Mouse (Mus musculus) forebrain, embryonic 11.5 days (tissue): Measurements from ENCODE around the gene Wnt2. TPM values are rescaled to one million over a fixed set of nuclear protein-coding genes. Genes with fewer than 3 reads are reported as not detected.
A peak's percentile ranks its signal among the peaks of the same experiment; 100 is the strongest.

Experiments used
- ATAC-seq: fragments of 200-750 bp; cut with Nextera tagmentation; replicated peaks from 2 replicates; pipeline ENCODE4 v1.8.0; 2017; ENCODE audit warnings: moderate TSS enrichment; ENCODE audit not compliant: low FRiP score
- DNase-seq: peaks from one replicate; pipeline ENCODE4 v3.0.0-alpha.2; 2017; ENCODE audit warnings: low spot score
- H3K27ac ChIP-seq: fragments of 300-500 bp; sonication (generic); 2 replicates; pipeline ENCODE4 v1.5.1; 2014; ENCODE audit warnings: low read depth, low read length
- H3K27me3 ChIP-seq: fragments of 300-500 bp; sonication (generic); 2 replicates; pipeline ENCODE4 v1.6.1; 2014; ENCODE audit warnings: mild to moderate bottlenecking, low read length, mixed read lengths; ENCODE audit not compliant: control insufficient read depth, insufficient read depth
- H3K36me3 ChIP-seq: fragments of 300-500 bp; sonication (generic); 2 replicates; pipeline ENCODE4 v1.6.1; 2014; ENCODE audit warnings: mild to moderate bottlenecking, low read length, moderate library complexity, mixed read lengths; ENCODE audit not compliant: control insufficient read depth, insufficient read depth
- H3K4me1 ChIP-seq: fragments of 300-500 bp; sonication (generic); replicated peaks from 2 replicates; pipeline ENCODE4 v1.6.1; 2014; ENCODE audit warnings: low read length, mixed read lengths; ENCODE audit not compliant: control insufficient read depth, insufficient read depth
- H3K4me2 ChIP-seq: fragments of 300-500 bp; sonication (generic); 2 replicates; pipeline ENCODE4 v1.6.1; 2014; ENCODE audit warnings: low read depth, mild to moderate bottlenecking, low read length, moderate library complexity, mixed read lengths; ENCODE audit not compliant: severe bottlenecking
- H3K4me3 ChIP-seq: fragments of 300-500 bp; sonication (generic); 2 replicates; pipeline ENCODE4 v1.5.1; 2014; ENCODE audit warnings: low read depth, low read length
- H3K9ac ChIP-seq: fragments of 300-500 bp; sonication (generic); 2 replicates; pipeline ENCODE4 v1.6.1; 2014; ENCODE audit warnings: low read length
- H3K9me3 ChIP-seq: fragments of 300-500 bp; sonication (generic); 2 replicates; pipeline ENCODE4 v1.6.1; 2016; ENCODE audit warnings: low read length, mixed read lengths; ENCODE audit not compliant: control insufficient read depth
- WGBS: fragments of 180-500 bp; shearing (Covaris S2); extraction: QIAGEN DNeasy Blood & Tissue Kit; methylation state at CpG from one replicate; pipeline ENCODE4 v1.1.7; 2014; 5-methylcytosine and 5-hydroxymethylcytosine counted together
- polyA plus RNA-seq: library from polyadenylated mRNA; unstranded; fragments of >200 nt; fragmentation: Nextera tagmentation; extraction: Ambion mirVana; gene quantifications from 2 replicates; pipeline ENCODE4 v1.2.1, GENCODE M21; 2014

Gene Wnt2
- polyA plus RNA-seq, 1 experiment from 2014 or later: 0.61 TPM

GRCm38 (mm10) chr6:17968467-17969144 is 61.8 kb downstream of the Wnt2 start:
- Histone ChIP-seq H3K9ac (no peak overlapping the region), H3K36me3 (no peaks in the 10 kb centered on the region), H3K27me3 (no peaks in the 10 kb centered on the region), H3K4me2 (no peak overlapping the region), H3K4me3 (no peak overlapping the region), H3K4me1 (no peaks in the 10 kb centered on the region), H3K27ac (no peak overlapping the region), H3K9me3 (no peaks in the 10 kb centered on the region)
- DNase-seq (peak; percentile 66), ATAC-seq (peak; percentile 77)
- 81% methylated on average over 1 of the region's 1 CpGs for WGBS

DNA sequence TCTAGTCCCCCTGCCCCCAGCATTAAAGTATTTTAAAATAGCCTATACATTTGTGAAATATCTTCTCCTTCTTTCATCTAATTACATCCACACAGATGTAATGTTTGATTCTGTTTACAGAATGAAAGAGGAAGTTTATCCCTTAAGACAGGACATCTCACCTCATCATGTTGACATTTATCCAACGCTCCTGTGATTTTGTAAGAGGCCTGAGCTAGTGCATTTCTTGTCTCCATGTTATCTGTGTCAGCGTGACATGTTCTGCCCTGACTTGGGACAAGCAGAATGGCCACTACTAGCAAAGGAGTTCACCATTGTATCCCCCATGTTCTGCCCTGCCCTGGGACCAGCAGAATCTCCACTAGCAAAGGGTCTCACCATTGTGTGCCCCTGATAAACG is 66.9 kb downstream of the Wnt2 start:
- H3K4me3 ChIP-seq: no peak overlapping the region
- H3K4me1 ChIP-seq: no peaks in the 10 kb centered on the region
- WGBS: 84% methylated on average over 3 of the region's 3 CpGs
- H3K4me2 ChIP-seq: no peak overlapping the region
- H3K36me3 ChIP-seq: no peaks in the 10 kb centered on the region
- H3K9me3 ChIP-seq: no peaks in the 10 kb centered on the region
- no peak overlapping the region for H3K27ac ChIP-seq
- no peaks in the 10 kb centered on the region for H3K27me3 ChIP-seq
- H3K9ac ChIP-seq: no peak overlapping the region
- DNase-seq (no peak), ATAC-seq (no peak)

GRCm38 (mm10) chr6:17951779-17952178 is 78.6 kb downstream of the Wnt2 start:
- no peaks in the 10 kb centered on the region for H3K9me3 ChIP-seq
- no peak overlapping the region for H3K4me2 ChIP-seq
- H3K27me3 ChIP-seq: no peaks in the 10 kb centered on the region
- H3K36me3 ChIP-seq: no peaks in the 10 kb centered on the region
- 91% methylated on average over 8 of the region's 8 CpGs for WGBS
- H3K4me3 ChIP-seq: no peak overlapping the region
- ATAC-seq (no peak), DNase-seq (no peak)
- no peak overlapping the region for H3K9ac ChIP-seq
- H3K27ac ChIP-seq: no peak overlapping the region
- no peaks in the 10 kb centered on the region for H3K4me1 ChIP-seq

DNA sequence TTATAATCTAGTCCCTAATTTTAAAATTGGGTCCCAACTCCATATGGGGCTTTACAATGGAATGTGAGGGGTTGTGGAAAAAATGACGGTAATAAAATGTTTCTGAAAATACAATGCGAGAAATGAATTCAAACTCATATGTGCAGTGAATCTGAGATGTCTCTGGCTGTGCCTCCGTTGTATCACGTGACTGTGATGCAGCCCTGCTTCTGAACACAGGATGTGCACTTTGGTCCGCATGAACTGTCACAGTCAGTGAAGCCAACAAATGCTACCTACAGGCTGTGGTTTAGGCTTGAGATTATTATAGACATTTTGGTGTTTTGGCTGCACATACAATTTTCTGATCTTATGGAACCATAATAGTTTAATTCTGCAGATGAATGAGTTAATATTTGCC is 81.3 kb downstream of the Wnt2 start:
- no peak for DNase-seq
- 89% methylated on average over 5 of the region's 5 CpGs for WGBS
- no peak for ATAC-seq

DNA sequence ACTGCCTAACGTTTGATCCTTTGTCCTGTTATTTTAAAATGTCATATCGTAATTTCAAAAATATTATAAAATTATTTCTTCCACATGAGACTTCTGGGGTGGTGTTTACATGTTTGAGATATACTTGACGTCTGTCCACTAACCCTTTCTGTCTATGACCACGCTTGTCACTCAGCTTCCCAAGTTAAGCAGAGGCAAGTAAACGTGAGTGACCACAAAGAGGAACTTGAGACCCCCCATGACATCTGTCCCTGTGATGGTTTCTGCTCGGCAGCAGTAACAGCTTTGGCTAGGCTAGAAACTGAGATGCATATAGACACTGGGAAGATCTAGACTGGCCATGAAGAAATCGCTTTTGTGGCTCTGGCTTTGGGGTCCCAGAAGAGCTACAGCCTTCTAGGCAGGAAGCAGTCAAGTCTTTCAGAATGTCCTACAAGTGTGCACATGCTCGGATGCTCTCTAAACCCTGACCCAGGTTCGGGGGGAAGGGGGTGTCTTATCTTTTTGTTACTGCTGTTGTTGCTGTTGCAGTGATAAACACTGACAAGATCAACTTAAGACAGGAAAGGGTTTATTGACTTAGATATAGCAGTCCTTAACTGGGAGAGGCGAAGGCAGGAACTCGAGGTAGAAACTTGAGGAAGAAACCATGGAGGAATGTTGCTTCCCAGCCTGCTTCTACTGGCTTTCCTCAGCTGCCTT is 83.1 kb downstream of the Wnt2 start:
- WGBS: 82% methylated on average over 11 of the region's 11 CpGs
- H3K27ac ChIP-seq: no peak overlapping the region
- no peaks in the 10 kb centered on the region for H3K36me3 ChIP-seq
- ATAC-seq (no peak), DNase-seq (no peak)
- H3K9ac ChIP-seq: no peak overlapping the region
- H3K4me1 ChIP-seq: no peaks in the 10 kb centered on the region
- H3K4me2 ChIP-seq: no peak overlapping the region
- no peak overlapping the region for H3K4me3 ChIP-seq
- no peaks in the 10 kb centered on the region for H3K27me3 ChIP-seq
- H3K9me3 ChIP-seq: no peaks in the 10 kb centered on the region

More for the DNA sequence above, 81.3 kb downstream of the Wnt2 start:
- H3K4me1 ChIP-seq: no peaks in the 10 kb centered on the region
- H3K36me3 ChIP-seq: no peaks in the 10 kb centered on the region
- H3K9me3 ChIP-seq: no peaks in the 10 kb centered on the region
- H3K27ac ChIP-seq: no peak overlapping the region
- H3K9ac ChIP-seq: no peak overlapping the region
- no peak overlapping the region for H3K4me3 ChIP-seq
- H3K4me2 ChIP-seq: no peak overlapping the region
- H3K27me3 ChIP-seq: no peaks in the 10 kb centered on the region

DNA sequence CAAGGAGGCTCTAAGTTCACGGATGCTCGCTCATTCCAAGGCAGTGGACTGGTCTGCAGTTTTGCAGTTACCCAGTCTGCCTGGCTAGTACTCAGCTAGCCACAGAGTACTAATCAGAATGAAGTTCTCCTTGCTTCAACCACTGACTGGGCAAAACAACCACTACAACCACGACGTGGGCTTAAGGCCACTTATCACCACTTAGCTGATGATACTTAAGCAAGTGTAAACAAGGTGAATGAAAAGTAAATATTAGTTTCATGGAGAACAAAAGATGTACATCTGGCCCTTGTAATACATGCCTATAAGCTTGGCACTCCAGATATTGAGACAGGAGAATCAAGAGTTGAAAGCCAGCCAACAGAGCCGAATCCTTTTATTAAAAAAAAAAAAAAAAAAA is 83.9 kb downstream of the Wnt2 start:
- no peak for ATAC-seq
- WGBS: 82% methylated on average over 5 of the region's 5 CpGs

DNA sequence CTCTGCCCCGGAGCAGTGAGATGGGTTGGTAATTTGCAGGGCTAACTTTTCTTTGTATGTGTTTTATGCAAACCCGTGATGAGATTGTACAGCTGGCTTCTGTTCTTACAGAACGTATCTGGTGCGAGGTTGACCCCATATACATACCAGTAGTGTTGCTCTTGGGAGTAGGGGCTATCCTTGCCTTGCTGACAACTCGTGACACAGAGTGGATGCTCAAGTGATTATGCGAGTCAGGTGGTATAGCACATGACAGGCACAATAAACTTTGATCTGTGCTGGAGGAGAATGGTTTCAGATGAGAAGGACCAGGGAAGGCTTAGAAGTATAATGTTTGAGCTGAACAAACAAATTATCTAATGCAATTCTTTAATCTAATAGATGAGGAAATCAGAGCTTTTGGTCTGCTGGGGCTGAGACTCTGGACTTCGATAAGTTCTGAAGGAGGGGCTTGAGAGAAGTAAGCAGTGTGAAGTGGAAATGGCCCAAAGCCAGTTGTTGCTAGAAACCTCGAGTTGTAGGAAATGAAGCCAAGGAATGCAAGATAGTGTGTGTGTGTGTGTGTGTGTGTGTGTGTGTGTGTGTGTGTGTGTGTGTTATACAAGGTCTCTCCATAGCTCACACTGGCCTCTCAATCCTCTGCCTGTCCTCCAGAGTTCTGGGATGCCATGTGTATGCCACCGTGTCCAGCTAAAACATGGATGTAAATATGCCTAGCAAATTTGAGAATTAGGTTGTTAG is 86.3 kb downstream of the Wnt2 start:
- DNase-seq (peak; percentile 17), ATAC-seq (no peak)
- Histone ChIP-seq H3K9ac (no peak overlapping the region), H3K9me3 (no peaks in the 10 kb centered on the region), H3K4me1 (no peaks in the 10 kb centered on the region), H3K4me3 (no peak overlapping the region), H3K27ac (no peak overlapping the region), H3K27me3 (no peaks in the 10 kb centered on the region), H3K4me2 (no peak overlapping the region), H3K36me3 (no peaks in the 10 kb centered on the region)
- 91% methylated on average over 9 of the region's 9 CpGs for WGBS

More for the DNA sequence above, 83.9 kb downstream of the Wnt2 start:
- DNase-seq: no peak
- no peak overlapping the region for H3K27ac ChIP-seq
- no peaks in the 10 kb centered on the region for H3K36me3 ChIP-seq
- H3K4me2 ChIP-seq: no peak overlapping the region
- H3K4me3 ChIP-seq: no peak overlapping the region
- H3K9me3 ChIP-seq: no peaks in the 10 kb centered on the region
- H3K9ac ChIP-seq: no peak overlapping the region
- H3K4me1 ChIP-seq: no peaks in the 10 kb centered on the region
- H3K27me3 ChIP-seq: no peaks in the 10 kb centered on the region

DNA sequence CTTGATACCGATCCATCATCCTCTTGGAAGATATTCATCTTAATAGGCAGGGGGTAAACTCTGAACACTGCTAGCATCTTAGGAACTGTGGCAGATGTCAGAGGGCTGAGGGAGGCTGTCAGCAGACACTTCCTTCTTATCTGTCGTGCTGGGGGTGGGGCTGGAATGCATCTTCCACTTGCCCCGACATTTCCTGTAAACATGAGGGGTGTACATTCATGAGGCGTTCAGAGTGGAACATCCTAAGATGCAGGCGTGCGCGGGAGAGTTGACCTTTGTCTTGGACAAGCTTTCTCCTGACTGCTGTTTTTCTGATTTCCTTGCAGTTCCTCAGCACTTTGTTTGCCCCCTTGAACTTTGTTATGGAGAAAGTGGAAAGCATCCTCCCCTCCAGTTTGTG is 88.0 kb downstream of the Wnt2 start:
- Histone ChIP-seq H3K36me3 (no peaks in the 10 kb centered on the region), H3K4me1 (no peaks in the 10 kb centered on the region), H3K4me2 (no peak overlapping the region), H3K27me3 (no peaks in the 10 kb centered on the region), H3K27ac (no peak overlapping the region), H3K9me3 (no peaks in the 10 kb centered on the region), H3K4me3 (no peak overlapping the region), H3K9ac (no peak overlapping the region)
- DNase-seq (peak; percentile 24), ATAC-seq (no peak)
- WGBS: 85% methylated on average over 7 of the region's 7 CpGs
